Mouse (Mus musculus) MEL (cell line): ENCODE measurements around the gene Ctrc.

Experiments
- CTCF ChIP-seq, 3 experiments: IDR thresholded peaks in 2 of 3; conservative IDR thresholded peaks in 1 of 3; 2 replicates each; pipeline ENCODE4 v1.5.1; 2011 to 2012; ENCODE audit warnings: low read length in 3 of 3, low read depth in 2 of 3, mild to moderate bottlenecking in 2 of 3, improper control_type of control experiment in 1 of 3, inconsistent platforms in 1 of 3, mixed read lengths in 1 of 3, moderate library complexity in 1 of 3; ENCODE audit not compliant: control insufficient read depth in 1 of 3, insufficient read depth in 1 of 3, poor library complexity in 1 of 3, severe bottlenecking in 1 of 3
- E2F4 ChIP-seq: IDR thresholded peaks from 2 replicates; pipeline ENCODE4 v1.6.1; 2011; ENCODE audit warnings: low read depth, low read length, improper control_type of control experiment, borderline replicate concordance
- NRF1 ChIP-seq: IDR thresholded peaks from 2 replicates; pipeline ENCODE4 v1.6.1; 2014; ENCODE audit warnings: low read depth, mild to moderate bottlenecking, inconsistent platforms, low read length, improper control_type of control experiment, moderate library complexity; ENCODE audit not compliant: poor library complexity, insufficient read depth, severe bottlenecking
- POLR2A ChIP-seq, 2 experiments: IDR thresholded peaks; 2 replicates each; pipeline ENCODE4 v1.6.1; 2011 to 2012; ENCODE audit warnings: low read length in 2 of 2, mild to moderate bottlenecking in 2 of 2, control low read depth in 1 of 2, improper control_type of control experiment in 1 of 2, low read depth in 1 of 2, moderate library complexity in 1 of 2; ENCODE audit not compliant: control insufficient read depth in 1 of 2, insufficient read depth in 1 of 2, poor library complexity in 1 of 2
- RCOR1 ChIP-seq: IDR thresholded peaks from 2 replicates; pipeline ENCODE4 v1.6.1; 2012; ENCODE audit warnings: low read depth, mild to moderate bottlenecking, inconsistent platforms, low read length, improper control_type of control experiment
- SMC3 ChIP-seq: IDR thresholded peaks from 2 replicates; pipeline ENCODE4 v1.6.1; 2011; ENCODE audit warnings: low read depth, low read length, improper control_type of control experiment
- USF1 ChIP-seq: IDR thresholded peaks from 2 replicates; pipeline ENCODE4 v1.6.1; 2014; ENCODE audit warnings: low read depth, mild to moderate bottlenecking, inconsistent platforms, low read length, improper control_type of control experiment, moderate library complexity

DNA sequence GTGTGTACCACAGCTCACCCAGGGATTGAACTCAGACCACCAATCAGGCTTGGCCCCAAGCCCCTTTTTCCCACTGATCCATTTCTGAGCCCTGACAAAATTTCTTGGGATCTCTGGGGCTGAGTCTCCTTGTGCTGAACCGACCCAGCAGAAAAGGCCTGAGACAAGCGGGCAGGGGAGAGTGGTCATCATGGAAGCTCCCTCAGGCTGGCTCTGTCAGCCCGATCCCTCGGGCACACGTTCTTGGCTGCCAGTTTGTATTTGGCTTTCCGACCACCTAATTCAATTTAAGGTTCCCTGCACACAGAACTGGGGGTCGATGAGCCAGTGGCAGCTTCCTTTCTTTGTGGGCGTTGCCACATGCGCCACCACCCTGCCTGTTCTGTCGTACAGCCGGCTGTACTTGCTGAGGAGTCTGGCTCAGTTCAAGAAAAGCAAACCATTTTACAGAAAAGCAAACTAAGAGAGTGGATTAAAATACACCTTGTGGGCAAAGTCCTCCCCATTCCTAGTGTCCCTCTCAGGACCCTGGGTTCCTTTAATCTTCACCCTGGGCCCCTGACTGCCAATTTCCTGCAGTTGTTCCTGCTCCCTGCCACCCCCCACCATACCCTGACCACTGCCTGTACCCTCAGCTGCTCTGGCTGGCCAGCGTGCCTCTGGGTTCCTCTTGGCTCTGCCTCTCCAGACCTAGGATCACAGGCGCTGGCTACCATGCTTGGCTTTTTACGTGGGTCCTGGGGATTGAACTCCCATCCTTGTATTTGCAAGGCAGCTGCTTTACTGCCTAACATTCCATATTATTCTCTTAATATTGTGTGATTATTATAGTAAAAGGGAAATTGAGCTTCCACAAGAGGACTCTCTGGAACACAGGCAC is 29.1 kb downstream of the Ctrc start:
- TF ChIP-seq RCOR1, result no peak
- TF ChIP-seq USF1, result no peak
- TF ChIP-seq NRF1, result no peak
- no peak for TF ChIP-seq POLR2A (IDR thresholded peaks at IDR 0.05; ENCODE audit: control insufficient read depth in 1 of 2, insufficient read depth in 1 of 2, low read depth in 1 of 2, low read length in 2 of 2, poor library complexity in 1 of 2)
- TF ChIP-seq CTCF (IDR thresholded peaks at IDR 0.05 in 2 of 3, conservative IDR thresholded peaks at IDR 0.05 in 1 of 3; ENCODE audit: control insufficient read depth in 1 of 3, insufficient read depth in 1 of 3, low read depth in 2 of 3, low read length in 3 of 3, poor library complexity in 1 of 3, severe bottlenecking in 1 of 3), result no peak
- no peak for TF ChIP-seq SMC3
- no peak for TF ChIP-seq E2F4
